Mouse (Mus musculus) liver, embryonic 13.5 days (tissue): Measurements from ENCODE around the gene Cxcl9. TPM values are rescaled to one million over a fixed set of nuclear protein-coding genes. Genes with fewer than 3 reads are reported as not detected.

Source experiments
- ATAC-seq: fragments of 200-750 bp; cut with Nextera tagmentation; 2 replicates; pipeline ENCODE4 v1.8.0; 2017; ENCODE audit warnings: low read depth, mild to moderate bottlenecking, moderate number of reproducible peaks, moderate library complexity
- DNase-seq: peaks from one replicate; pipeline ENCODE4 v3.0.0; 2022
- H3K27ac ChIP-seq: fragments of 300-500 bp; sonication (generic); 2 replicates; pipeline ENCODE4 v1.5.1; 2015; ENCODE audit warnings: moderate library complexity, mild to moderate bottlenecking, inconsistent platforms
- H3K27me3 ChIP-seq: fragments of 300-500 bp; sonication (generic); 2 replicates; pipeline ENCODE4 v1.6.1; 2015; ENCODE audit warnings: mild to moderate bottlenecking, inconsistent platforms
- H3K36me3 ChIP-seq: fragments of 300-500 bp; sonication (generic); 2 replicates; pipeline ENCODE4 v1.6.1; 2015; ENCODE audit warnings: mild to moderate bottlenecking, inconsistent platforms
- H3K4me1 ChIP-seq: fragments of 300-500 bp; sonication (generic); replicated peaks from 2 replicates; pipeline ENCODE4 v1.6.1; 2015; ENCODE audit warnings: inconsistent platforms
- H3K4me2 ChIP-seq: fragments of 300-500 bp; sonication (generic); 2 replicates; pipeline ENCODE4 v1.6.1; 2015; ENCODE audit warnings: inconsistent platforms, mild to moderate bottlenecking, moderate library complexity
- H3K4me3 ChIP-seq: fragments of 300-500 bp; sonication (generic); replicated peaks from 2 replicates; pipeline ENCODE4 v1.5.1; 2015; ENCODE audit warnings: mild to moderate bottlenecking, inconsistent platforms
- H3K9ac ChIP-seq: fragments of 300-500 bp; sonication (generic); 2 replicates; pipeline ENCODE4 v1.6.1; 2015; ENCODE audit warnings: mild to moderate bottlenecking, inconsistent platforms
- H3K9me3 ChIP-seq: fragments of 300-500 bp; sonication (generic); replicated peaks from 2 replicates; pipeline ENCODE4 v1.6.1; 2016; ENCODE audit warnings: inconsistent platforms
- WGBS: fragments of 180-500 bp; shearing (Covaris S2); methylation state at CpG from one replicate; pipeline ENCODE4 v1.1.7; 2015; ENCODE audit not compliant: insufficient replicate concordance; 5-methylcytosine and 5-hydroxymethylcytosine counted together
- polyA plus RNA-seq: library from polyadenylated mRNA; unstranded; fragments of >200 nt; fragmentation: Nextera tagmentation; extraction: Ambion mirVana; gene quantifications from 2 replicates; pipeline ENCODE4 v1.2.1, GENCODE M21; 2015

Gene Cxcl9
- polyA plus RNA-seq, 1 experiment from 2014 or later: not detected

DNA sequence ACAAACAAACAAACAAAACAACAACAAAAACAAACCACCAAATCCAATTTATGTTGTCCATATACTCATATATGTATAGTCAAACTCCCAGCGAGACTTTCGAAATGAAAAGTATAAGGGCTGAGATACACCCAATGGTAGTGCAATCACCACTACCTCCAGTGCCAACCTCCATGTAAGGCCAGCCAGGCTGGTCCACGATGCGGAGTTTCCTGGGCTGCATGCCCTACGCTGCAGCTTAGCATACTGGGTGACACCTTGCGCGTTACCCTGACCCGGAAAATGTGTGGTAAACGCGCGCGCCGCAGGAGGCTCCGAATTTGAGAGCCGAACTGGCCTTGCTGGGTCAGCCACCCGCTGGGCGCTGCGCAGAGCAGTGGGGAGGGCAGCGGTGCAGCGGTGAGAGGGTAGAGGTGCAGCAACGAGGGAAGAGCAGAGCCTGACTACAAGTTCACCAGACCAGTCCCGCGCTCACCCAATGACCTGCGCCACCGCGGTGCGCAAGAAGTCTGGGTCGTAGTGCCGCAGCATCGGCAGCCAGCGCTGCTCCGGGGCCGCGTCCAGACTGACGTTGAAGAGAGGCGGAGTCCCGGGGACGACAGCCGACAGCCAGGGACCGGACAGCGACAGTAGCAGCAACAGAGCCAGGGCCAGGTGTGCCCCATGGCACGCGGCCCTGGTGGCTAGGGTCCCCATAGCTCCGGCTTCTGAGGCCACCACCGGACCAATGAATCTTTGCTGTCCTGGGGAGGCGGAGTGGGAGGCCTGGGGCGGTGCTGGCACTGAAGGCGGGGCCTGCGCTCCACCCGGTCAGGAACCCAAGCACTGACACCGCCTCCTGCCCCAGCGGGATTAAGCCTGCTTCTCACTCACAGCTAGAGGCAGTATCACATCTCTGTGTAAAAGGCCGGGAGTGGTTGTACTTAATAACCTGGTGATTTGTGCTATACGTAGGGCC lies 50.2 kb downstream of the Cxcl9 start, which contains the start of gene Naaa:
Naaa (minus strand) TSS at position 734 of the 958 bp plus-strand sequence.
- peak; percentile 93 for ATAC-seq
- DNase-seq: peak; percentile 69
- Histone ChIP-seq H3K4me2 (peak within 1 kb of the TSS; percentile 91), H3K9ac (peak within 1 kb of the TSS; percentile 68), H3K27me3 (peaks cover 34% of the 10 kb centered on the region), H3K4me1 (peaks cover 24% of the 10 kb centered on the region), H3K36me3 (no peaks in the 10 kb centered on the region), H3K27ac (peak within 1 kb of the TSS; percentile 50), H3K4me3 (peak within 1 kb of the TSS; percentile 71), H3K9me3 (no peaks in the 10 kb centered on the region)
- WGBS: 2% methylated on average over 54 of the region's 54 CpGs

Other genes starting within 250 kb of the Cxcl9 start
- 79.7 and 93.4 TPM in 2 replicates for gene G3bp2, start 244.4 kb downstream of the Cxcl9 start, polyA plus RNA-seq
- 23.9 and 28.3 TPM in 2 replicates for gene Uso1, start 190.1 kb downstream of the Cxcl9 start, polyA plus RNA-seq
- gene U90926, start 112.7 kb downstream of the Cxcl9 start, polyA plus RNA-seq: not detected in 2 replicates
- 0.15 TPM in 1 of 2 replicates, not detected in the other for gene Ppef2, start 71.8 kb downstream of the Cxcl9 start, polyA plus RNA-seq
- 3.6 and 3.9 TPM in 2 replicates for gene Naaa, start 49.9 kb downstream of the Cxcl9 start, polyA plus RNA-seq
- gene Sdad1, start 17.6 kb downstream of the Cxcl9 start, polyA plus RNA-seq: 26.8 and 32.6 TPM in 2 replicates
- gene Art3, start 3.7 kb upstream of the Cxcl9 start, polyA plus RNA-seq: 1.3 and 1.9 TPM in 2 replicates
- 8.4 and 11.5 TPM in 2 replicates for gene Cxcl10, start 20.8 kb upstream of the Cxcl9 start, polyA plus RNA-seq
- 39.6 and 45.0 TPM in 2 replicates for gene Nup54, start 107.1 kb upstream of the Cxcl9 start, polyA plus RNA-seq
- gene Scarb2, start 178.8 kb upstream of the Cxcl9 start, polyA plus RNA-seq: 5.1 and 5.7 TPM in 2 replicates
- gene Fam47e, start 227.0 kb upstream of the Cxcl9 start, polyA plus RNA-seq: 1.3 and 1.6 TPM in 2 replicates